Mouse (Mus musculus): ENCODE data around the gene Dctn5.

DNA sequence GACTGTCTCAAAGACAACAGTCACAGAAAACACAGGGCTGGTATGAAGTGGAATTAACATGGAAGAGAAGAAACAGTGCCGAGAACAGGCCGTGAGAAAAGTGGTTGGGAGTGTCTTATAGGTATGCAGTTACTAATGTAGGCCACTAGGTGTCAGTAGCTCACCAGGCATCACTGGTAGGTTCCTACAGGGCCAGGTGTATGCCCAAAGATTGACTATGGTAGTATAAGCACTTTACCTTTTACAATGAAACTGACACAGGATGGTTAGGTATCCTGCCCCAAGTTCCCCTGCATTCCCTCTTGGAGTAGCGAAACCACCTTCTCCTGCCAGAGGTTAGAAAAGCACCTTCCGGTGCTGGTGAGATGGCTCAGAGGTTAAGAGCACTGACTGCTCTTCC is 33.6 kb upstream of the Dctn5 start:
- TF ChIP-seq CTCF (IDR thresholded peaks at IDR 0.05; ENCODE audit: low read depth) (peak; percentile 94), EP300 (IDR thresholded peaks at IDR 0.05; ENCODE audit: low read depth) (no peak)
